Mouse (Mus musculus): ENCODE measurements at regions not wholly inside any gene's neighbourhood (a gene's known extent, or its start where the extent isn't known, plus 50 kb on each side); places are given as distances from the start of the nearest gene placed in this dataset.
"Not testable (repeated sequence)": the region's sequence is repeated elsewhere in the genome, so short reads cannot be mapped to it uniquely, and the experiment has no call there.

DNA sequence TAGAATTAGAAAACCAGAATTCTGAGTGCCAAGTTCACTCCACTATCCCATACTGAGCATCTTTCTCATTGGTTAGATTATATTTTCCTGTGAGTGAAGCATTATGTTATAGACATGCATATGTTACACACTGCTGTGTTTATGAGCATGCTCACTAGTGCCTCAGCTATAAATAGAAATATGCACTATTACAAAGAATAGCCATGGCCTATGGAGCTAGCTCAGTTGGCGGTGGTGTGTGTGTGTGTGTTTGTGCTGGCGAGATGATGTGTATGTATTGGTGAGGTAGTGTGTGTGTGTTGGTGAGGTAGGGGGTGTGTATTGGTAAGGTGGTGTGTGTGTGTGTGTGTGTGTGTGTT, 106.2 kb downstream of the Sec31a start:
- DNase-seq (ENCODE audit: low spot score in 2 of 2), result no peak

- DNase-seq (ENCODE audit: low spot score in 2 of 2), result no peak
Observed at GRCm38 (mm10) chr5:100309071-100309806, 106.8 kb downstream of the Sec31a start.

DNA sequence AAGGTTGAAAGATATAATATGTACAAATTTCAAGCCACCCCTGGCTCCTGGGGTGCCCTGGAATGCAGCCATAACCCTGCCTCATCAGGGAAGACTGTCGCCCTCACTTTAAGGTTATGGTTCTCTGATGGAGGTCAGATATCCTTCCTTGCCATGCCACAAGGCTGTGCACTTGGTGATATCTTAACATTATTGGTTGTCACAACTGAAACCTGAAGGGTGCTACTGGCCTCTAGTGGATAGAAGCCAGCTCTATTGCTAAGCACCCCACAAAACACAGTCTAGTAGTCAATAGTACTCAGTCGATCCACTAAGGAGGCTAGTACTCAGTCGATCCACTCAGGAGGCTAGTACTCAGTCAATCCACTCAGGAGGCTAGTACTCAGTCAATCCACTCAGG, 111.6 kb downstream of the Sec31a start:
- DNase-seq (ENCODE audit: low spot score in 2 of 2), result no peak

- no peak for DNase-seq (ENCODE audit: low spot score in 2 of 2)
Observed at GRCm38 (mm10) chr5:100302068-100302775, 113.8 kb downstream of the Sec31a start.

DNA sequence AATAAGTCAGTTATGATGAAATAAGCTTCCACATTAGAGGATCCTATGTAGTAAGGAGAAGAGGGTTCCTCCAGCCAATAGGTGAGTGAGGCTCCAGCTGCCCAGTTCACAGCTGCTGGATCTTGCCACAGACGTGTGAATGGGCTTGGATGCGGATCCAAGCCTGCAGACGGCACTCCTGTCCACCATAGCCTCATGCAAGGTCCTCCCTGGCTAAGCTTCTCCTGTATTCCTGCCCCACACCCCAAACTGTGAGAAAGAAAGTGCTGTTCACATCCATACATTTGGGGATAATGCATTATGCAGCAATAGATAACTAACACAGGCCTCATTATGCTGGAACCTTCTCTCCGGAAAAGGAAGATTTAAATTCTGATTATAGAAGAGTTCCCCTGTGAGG, 116.9 kb downstream of the Sec31a start:
- no peak for DNase-seq (ENCODE audit: low spot score in 2 of 2)

GRCm38 (mm10) chr5:100294189-100294588, 121.8 kb downstream of the Sec31a start:
- DNase-seq (ENCODE audit: low spot score in 2 of 2), result peak; percentile 40 to 58

DNA sequence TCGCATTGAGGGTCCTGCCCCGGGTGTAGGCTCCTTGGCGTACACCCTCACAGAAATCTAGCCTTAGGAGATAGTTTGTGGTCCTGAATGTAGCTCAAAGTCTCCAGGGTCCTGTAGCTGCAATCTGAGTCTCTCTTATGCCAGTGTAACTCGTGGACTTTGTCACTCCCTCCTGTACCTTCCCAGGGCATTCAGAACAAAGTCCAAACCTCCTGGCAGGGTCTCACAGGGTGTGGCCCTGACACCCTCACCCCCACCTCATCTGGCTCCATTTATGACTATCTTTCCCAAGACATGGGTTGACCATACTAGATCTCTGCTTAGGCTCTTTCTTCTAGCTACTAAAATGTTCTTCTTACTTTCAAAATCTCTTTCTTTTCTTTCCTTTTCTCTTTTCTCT, 120.6 kb upstream of the Tmem150c start:
- DNase-seq (ENCODE audit: low spot score in 2 of 2), result no peak

DNA sequence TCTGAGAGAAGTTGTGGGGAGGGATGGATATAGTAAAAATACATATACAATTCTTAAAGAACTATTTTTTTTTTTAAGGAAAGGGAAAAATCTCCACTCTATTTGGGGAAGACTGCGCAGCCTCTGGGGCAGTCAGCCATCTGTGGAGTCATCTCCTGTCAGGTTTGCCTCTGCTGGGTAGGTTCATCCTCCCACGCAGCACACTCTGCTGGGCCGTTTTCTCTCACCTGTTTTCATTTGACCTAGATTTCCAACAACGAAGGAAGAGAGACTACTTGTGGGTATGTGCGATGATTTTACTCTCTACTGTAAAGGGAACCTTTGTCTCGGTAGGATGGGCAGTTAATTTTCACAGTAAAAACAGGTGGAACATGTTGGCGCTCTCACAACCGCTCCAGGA, 119.9 kb upstream of the Tmem150c start:
- DNase-seq (ENCODE audit: low spot score in 2 of 2), result peak in 1 of 2 experiments; percentile 37

DNA sequence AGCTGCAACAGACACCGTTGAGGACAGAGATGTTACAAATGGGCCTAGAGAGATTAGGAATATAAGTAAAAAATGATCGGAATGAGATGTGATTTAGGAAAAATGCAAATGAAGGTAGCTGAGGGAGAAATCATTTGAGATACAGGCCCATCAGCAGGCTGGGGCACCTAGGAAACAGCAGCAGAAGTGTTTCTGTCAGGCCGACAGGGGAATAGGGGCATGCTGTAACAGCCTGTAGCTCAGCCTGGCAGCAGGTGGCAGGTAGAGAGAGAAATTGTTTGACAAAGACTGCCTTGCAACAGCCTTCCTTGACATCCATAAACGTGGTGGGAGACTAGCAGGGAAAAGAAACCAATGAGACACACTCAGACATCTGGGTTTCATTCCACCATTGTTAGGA, 115.1 kb upstream of the Tmem150c start:
- DNase-seq (ENCODE audit: low spot score in 2 of 2), result no peak

DNA sequence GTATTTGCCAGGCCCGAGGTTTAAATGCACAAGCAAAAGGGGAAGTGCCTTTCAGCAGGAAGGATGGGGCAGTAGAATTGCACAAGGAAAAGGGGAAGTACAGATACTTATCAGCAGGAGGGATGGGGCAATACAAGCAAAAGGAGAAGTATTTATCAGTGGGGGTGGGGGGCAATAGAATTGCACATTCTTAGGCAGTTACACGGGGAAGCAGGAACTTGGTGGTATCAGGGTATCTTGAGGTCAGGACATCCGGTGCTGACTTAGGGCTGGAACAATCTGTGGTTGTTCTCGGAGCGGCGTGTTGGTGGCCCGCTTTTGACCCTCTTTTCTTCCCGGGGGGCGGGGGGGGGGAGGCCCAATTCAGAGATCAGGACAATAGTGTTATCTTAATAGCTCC, 112.4 kb upstream of the Tmem150c start:
- not testable (repeated sequence) for DNase-seq (ENCODE audit: low spot score in 2 of 2)

DNA sequence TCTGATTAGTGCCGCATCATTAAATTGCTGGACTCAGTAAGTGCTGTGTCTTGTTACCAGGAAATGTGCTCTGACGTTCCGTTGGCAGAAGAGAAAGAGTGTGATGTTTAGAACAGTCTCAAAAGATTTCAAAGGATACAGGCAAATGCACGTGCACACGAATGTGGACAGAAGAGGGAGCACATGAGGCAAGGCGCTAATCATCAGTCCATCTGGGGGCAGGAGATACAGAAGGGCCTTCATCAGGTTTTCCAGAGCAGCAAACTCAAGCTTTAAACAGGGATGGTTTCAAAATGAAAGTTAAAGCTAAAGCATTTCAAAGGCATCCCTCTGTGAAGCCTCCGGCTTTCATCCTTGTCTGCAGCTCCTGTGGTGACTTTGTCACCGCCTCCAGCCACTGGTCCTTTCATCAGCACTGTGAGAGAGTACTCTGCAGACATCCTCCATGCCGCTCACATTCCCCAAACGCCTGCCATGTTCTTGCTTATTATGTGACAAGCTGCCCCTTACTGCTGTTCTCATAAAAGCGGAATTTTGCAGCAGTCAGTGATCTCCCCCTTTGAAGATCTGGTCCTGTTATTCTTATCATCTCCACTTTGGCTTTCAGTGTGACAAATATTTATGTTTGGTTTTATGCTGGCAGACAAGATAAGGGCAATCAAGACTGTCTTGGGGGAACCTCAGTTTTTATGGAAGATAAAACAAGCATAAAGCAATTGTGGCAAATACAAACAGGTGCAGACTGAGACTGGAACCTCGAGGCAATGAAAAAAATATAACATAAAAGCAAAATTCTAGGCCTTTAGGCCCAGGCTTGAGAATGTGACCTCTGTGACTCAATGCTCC, 111.5 kb upstream of the Tmem150c start:
- no peak for DNase-seq (ENCODE audit: low spot score in 2 of 2)

- DNase-seq (ENCODE audit: low spot score in 2 of 2), result no peak
Observed at GRCm38 (mm10) chr5:100268111-100268878, 108.7 kb upstream of the Tmem150c start.

DNA sequence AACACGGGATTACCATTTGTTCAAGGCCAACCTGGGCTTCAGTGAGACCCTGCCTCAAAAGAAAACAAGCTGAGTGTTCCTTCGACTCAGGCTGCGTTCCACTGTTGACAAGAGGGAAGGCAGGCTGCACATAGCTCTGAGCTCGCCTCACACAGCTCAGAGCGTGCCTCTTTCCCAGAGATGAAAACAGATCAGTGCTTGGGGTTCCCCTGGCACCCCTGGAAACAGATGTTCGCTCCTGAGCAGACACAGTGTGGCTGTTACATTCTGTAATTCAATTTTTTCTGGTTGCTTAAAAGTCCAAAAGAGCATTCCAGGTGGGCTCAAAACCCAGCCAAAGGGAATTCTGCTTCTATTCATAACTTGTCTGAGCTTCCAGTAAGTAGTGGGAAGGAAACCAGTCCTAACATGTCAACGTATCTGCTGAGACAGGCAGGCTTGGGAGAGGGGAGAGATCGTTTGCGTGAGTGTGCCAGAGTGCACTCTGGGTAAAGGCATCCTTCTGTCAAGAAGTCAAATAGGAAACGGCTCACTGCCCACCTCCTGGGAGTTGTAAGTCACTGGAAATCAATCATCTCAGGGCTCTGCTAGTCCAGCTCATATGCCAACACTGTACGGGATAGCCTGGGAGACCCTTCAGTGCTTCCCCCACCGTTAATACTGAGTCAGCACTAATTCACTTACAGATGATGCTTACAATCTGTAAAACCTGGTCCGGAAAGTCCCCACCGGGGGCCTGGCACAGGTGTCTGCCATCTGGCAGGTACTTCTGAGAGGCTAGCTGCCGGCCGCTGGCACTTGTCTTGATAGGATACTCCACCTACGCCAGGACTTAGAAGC, 107.3 kb upstream of the Tmem150c start:
- no peak for DNase-seq (ENCODE audit: low spot score in 2 of 2)

GRCm38 (mm10) chr5:100259803-100260693, 100.4 kb upstream of the Tmem150c start:
- no peak for DNase-seq (ENCODE audit: low spot score in 2 of 2)

GRCm38 (mm10) chr5:100258952-100259710, 99.5 kb upstream of the Tmem150c start:
- peak in 1 of 2 experiments; percentile 37 for DNase-seq (ENCODE audit: low spot score in 2 of 2)

DNA sequence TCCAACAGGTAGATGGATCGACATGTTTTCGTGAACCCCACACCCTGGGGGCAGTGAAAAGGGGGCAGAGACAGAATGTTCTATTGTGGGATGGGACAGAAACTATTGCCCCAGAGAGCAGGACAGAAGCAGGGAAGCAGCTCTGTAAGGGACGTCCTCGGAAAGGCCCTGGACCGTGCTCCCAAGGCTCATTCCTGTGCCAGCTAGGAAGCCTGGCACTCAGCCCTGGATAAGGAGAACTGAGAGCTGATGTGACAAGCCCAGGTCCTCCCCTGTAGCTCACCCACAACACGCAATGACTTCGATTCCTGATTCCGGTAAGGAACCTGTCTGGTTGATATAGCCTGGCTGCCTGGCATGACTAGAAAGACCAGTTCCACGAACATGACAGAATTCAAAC, 95.7 kb upstream of the Tmem150c start:
- DNase-seq (ENCODE audit: low spot score in 2 of 2), result no peak

DNA sequence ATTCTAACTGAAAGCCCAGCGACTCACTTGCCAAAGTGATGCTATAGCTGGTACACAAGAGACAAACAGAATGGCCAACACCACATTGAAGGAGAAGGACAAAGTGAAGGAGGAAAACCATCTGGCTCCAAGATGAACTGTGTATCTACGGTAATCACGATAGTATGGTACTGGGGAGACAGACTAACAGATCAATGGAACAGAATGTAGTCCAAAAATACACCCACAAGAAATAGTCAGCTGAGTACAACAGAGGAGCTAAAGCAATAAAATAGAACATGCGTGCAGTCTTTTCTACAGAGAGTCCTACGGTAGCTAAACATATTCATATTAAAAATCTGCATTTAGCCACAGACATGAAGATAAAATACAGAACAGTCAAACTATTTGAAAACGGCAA, 92.4 kb upstream of the Tmem150c start:
- no peak for DNase-seq (ENCODE audit: low spot score in 2 of 2)

DNA sequence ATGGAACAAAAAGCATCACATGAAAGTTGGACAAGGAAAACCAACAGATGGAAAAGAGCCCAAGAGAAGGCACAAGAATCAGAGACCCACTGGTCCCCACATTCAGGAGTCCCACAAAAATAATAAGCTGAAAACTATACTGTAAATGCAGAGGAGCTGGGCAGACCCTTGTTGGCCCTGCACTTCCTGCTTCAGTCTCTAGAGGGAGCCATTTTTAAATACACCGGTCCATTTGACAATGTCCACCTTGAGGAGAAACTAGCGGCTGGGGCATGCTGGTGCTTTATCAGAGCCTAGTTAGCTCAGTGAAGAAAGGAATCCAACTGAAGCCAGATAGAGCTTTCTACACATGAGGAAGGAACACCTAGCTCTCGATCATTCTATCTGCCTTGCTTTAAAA, 90.1 kb upstream of the Tmem150c start:
- DNase-seq (ENCODE audit: low spot score in 2 of 2), result no peak

GRCm38 (mm10) chr5:100248611-100249010, 89.0 kb upstream of the Tmem150c start:
- no peak for DNase-seq (ENCODE audit: low spot score in 2 of 2)

Data from left cerebral cortex, adult 9 months (tissue).